Mouse (Mus musculus) MEL (cell line): ENCODE results near the gene Nanos2.

ENCODE experiments used
- CTCF ChIP-seq, 3 experiments: IDR thresholded peaks in 2 of 3; conservative IDR thresholded peaks in 1 of 3; 2 replicates each; pipeline ENCODE4 v1.5.1; 2011 to 2012; ENCODE audit warnings: low read length in 3 of 3, low read depth in 2 of 3, mild to moderate bottlenecking in 2 of 3, improper control_type of control experiment in 1 of 3, inconsistent platforms in 1 of 3, mixed read lengths in 1 of 3, moderate library complexity in 1 of 3; ENCODE audit not compliant: control insufficient read depth in 1 of 3, insufficient read depth in 1 of 3, poor library complexity in 1 of 3, severe bottlenecking in 1 of 3
- GABPA ChIP-seq: IDR thresholded peaks from 2 replicates; pipeline ENCODE4 v1.6.1; 2012; ENCODE audit warnings: low read depth, mild to moderate bottlenecking, inconsistent platforms, low read length, improper control_type of control experiment, moderate library complexity
- GATA1 ChIP-seq: IDR thresholded peaks from 2 replicates; pipeline ENCODE4 v1.6.1; 2011; ENCODE audit warnings: low read depth, low read length, improper control_type of control experiment
- NELFE ChIP-seq: IDR thresholded peaks from 2 replicates; pipeline ENCODE4 v1.6.1; 2011; ENCODE audit warnings: low read depth, low read length, improper control_type of control experiment
- NRF1 ChIP-seq: IDR thresholded peaks from 2 replicates; pipeline ENCODE4 v1.6.1; 2014; ENCODE audit warnings: low read depth, mild to moderate bottlenecking, inconsistent platforms, low read length, improper control_type of control experiment, moderate library complexity; ENCODE audit not compliant: poor library complexity, insufficient read depth, severe bottlenecking
- POLR2A ChIP-seq, 2 experiments: IDR thresholded peaks; 2 replicates each; pipeline ENCODE4 v1.6.1; 2011 to 2012; ENCODE audit warnings: low read length in 2 of 2, mild to moderate bottlenecking in 2 of 2, control low read depth in 1 of 2, improper control_type of control experiment in 1 of 2, low read depth in 1 of 2, moderate library complexity in 1 of 2; ENCODE audit not compliant: control insufficient read depth in 1 of 2, insufficient read depth in 1 of 2, poor library complexity in 1 of 2
- POLR2AphosphoS5 ChIP-seq: IDR thresholded peaks from 2 replicates; pipeline ENCODE4 v1.6.1; 2012; ENCODE audit warnings: low read depth, borderline replicate concordance, mild to moderate bottlenecking, inconsistent platforms, low read length, moderate library complexity, mixed read lengths
- UBTF ChIP-seq: IDR thresholded peaks from 2 replicates; pipeline ENCODE4 v1.6.1; 2012; ENCODE audit warnings: low read depth, mild to moderate bottlenecking, inconsistent platforms, low read length, improper control_type of control experiment, moderate library complexity, borderline replicate concordance; ENCODE audit not compliant: insufficient read depth

- peak in 2 of 3 experiments; percentile 13 to 19; a peak in 2 of 6 replicates for TF ChIP-seq CTCF (IDR thresholded peaks at IDR 0.05 in 2 of 3, conservative IDR thresholded peaks at IDR 0.05 in 1 of 3; ENCODE audit: control insufficient read depth in 1 of 3, insufficient read depth in 1 of 3, low read depth in 2 of 3, low read length in 3 of 3, poor library complexity in 1 of 3, severe bottlenecking in 1 of 3)
- no peak for TF ChIP-seq GATA1
- no peak for TF ChIP-seq POLR2A (IDR thresholded peaks at IDR 0.05; ENCODE audit: control insufficient read depth in 1 of 2, insufficient read depth in 1 of 2, low read depth in 1 of 2, low read length in 2 of 2, poor library complexity in 1 of 2)
- no peak for TF ChIP-seq POLR2AphosphoS5
- TF ChIP-seq GABPA, result no peak
- TF ChIP-seq NELFE, result no peak
- no peak for TF ChIP-seq NRF1
- no peak for TF ChIP-seq UBTF
These were observed 11.6 kb downstream of the Nanos2 start for GRCm38 (mm10) chr7:18998835-18999234.
